Mouse (Mus musculus) small intestine, adult 2 months (tissue): ENCODE data around the gene Hoxc4. TPM values are rescaled to one million over a fixed set of nuclear protein-coding genes. Genes with fewer than 3 reads are reported as not detected.
A peak's percentile ranks its signal among the peaks of the same experiment; 100 is the strongest.

ENCODE experiments used
- H3K27ac ChIP-seq: fragments of 200-500 bp; 2 replicates; pipeline ENCODE4 v1.5.1; 2012; ENCODE audit warnings: low read depth, low read length, control low read depth, inconsistent platforms; ENCODE audit not compliant: insufficient read depth
- H3K27me3 ChIP-seq: fragments of 200-500 bp; 2 replicates; pipeline ENCODE4 v1.6.1; 2012; ENCODE audit warnings: mild to moderate bottlenecking, moderate library complexity, low read length, inconsistent platforms; ENCODE audit not compliant: control insufficient read depth, insufficient read depth
- H3K36me3 ChIP-seq: fragments of 200-500 bp; 2 replicates; pipeline ENCODE4 v1.6.1; 2012; ENCODE audit warnings: mild to moderate bottlenecking, low read length, control low read depth, inconsistent platforms; ENCODE audit not compliant: control insufficient read depth, insufficient read depth
- H3K4me1 ChIP-seq: fragments of 200-500 bp; 2 replicates; pipeline ENCODE4 v1.6.1; 2012; ENCODE audit warnings: low read length, inconsistent platforms, mixed read lengths; ENCODE audit not compliant: control insufficient read depth, insufficient read depth, insufficient read length
- H3K4me3 ChIP-seq: fragments of 200-500 bp; 2 replicates; pipeline ENCODE4 v1.5.1; 2012; ENCODE audit warnings: low read depth, mild to moderate bottlenecking, control low read depth, inconsistent platforms, low read length, moderate library complexity
- CTCF ChIP-seq: fragments of 200-500 bp; IDR thresholded peaks from 2 replicates; pipeline ENCODE4 v1.5.1; 2012; ENCODE audit warnings: low read depth, mild to moderate bottlenecking, control low read depth, inconsistent platforms, low read length, moderate library complexity, mixed read lengths; ENCODE audit not compliant: insufficient replicate concordance, insufficient read length; ENCODE audit errors: extremely low read depth
- POLR2A ChIP-seq: fragments of 200-500 bp; IDR thresholded peaks from 2 replicates; pipeline ENCODE4 v1.6.1; 2012; ENCODE audit warnings: low read depth, mild to moderate bottlenecking, control low read depth, inconsistent platforms, low read length, moderate library complexity
- WGBS: fragments of 180-500 bp; shearing (Covaris S2); methylation state at CpG from one replicate; pipeline ENCODE4 v1.1.7; 2018; 5-methylcytosine and 5-hydroxymethylcytosine counted together
- polyA plus RNA-seq: library from polyadenylated mRNA; depleted of rRNA; stranded (reverse); fragments of >200 nt; gene quantifications from 2 replicates; pipeline ENCODE4 v1.2.3, GENCODE M21; 2012

Hoxc4 gene
- polyA plus RNA-seq, 1 experiment = 2.1 TPM

- no peak overlapping the region for H3K4me3 ChIP-seq
- H3K27ac ChIP-seq = no peak overlapping the region
- TF ChIP-seq POLR2A (no peak), CTCF (no peak)
- H3K4me1 ChIP-seq = 0 out of 2 replicates have a peak, but pooled peaks cover 2% of the 10 kb centered on the region
- no peaks in the 10 kb centered on the region for H3K36me3 ChIP-seq
- WGBS = 27% methylated on average over 3 of the region's 3 CpGs
- peaks cover 27% of the 10 kb centered on the region for H3K27me3 ChIP-seq
These were observed 20.9 kb downstream of the Hoxc4 start for GRCm38 (mm10) chr15:103039609-103040008.

GRCm38 (mm10) chr15:103040601-103041000, 21.9 kb downstream of the Hoxc4 start:
- no peaks in the 10 kb centered on the region for H3K4me1 ChIP-seq
- H3K4me3 ChIP-seq = peak overlapping the region; percentile 1; the same call in 1 of the 2 replicates
- TF ChIP-seq POLR2A (no peak), CTCF (no peak)
- peaks cover 20% of the 10 kb centered on the region for H3K27me3 ChIP-seq
- no peaks in the 10 kb centered on the region for H3K36me3 ChIP-seq
- H3K27ac ChIP-seq = peak overlapping the region; percentile 39; the same call in 1 of the 2 replicates
- 42% methylated on average over 12 of the region's 12 CpGs for WGBS

GRCm38 (mm10) chr15:103041613-103042012, 22.9 kb downstream of the Hoxc4 start:
- H3K27ac ChIP-seq = peak overlapping the region; percentile 39; the same call in 1 of the 2 replicates
- WGBS = 40% methylated on average over 5 of the region's 5 CpGs
- peaks cover 22% of the 10 kb centered on the region for H3K27me3 ChIP-seq
- H3K4me1 ChIP-seq = no peaks in the 10 kb centered on the region
- no peaks in the 10 kb centered on the region for H3K36me3 ChIP-seq
- no peak for TF ChIP-seq CTCF
- TF ChIP-seq POLR2A = no peak
- H3K4me3 ChIP-seq = no peak overlapping the region

- 14% methylated on average over 1 of the region's 1 CpGs for WGBS
- Histone ChIP-seq H3K4me1 (no peaks in the 10 kb centered on the region), H3K27me3 (peaks cover 22% of the 10 kb centered on the region), H3K36me3 (no peaks in the 10 kb centered on the region), H3K4me3 (no peak overlapping the region), H3K27ac (no peak overlapping the region)
- TF ChIP-seq CTCF = no peak
- no peak for TF ChIP-seq POLR2A
These were observed 23.5 kb downstream of the Hoxc4 start for GRCm38 (mm10) chr15:103042209-103042608.

GRCm38 (mm10) chr15:103051670-103052069, 32.9 kb downstream of the Hoxc4 start:
- H3K36me3 ChIP-seq = no peaks in the 10 kb centered on the region
- WGBS = 78% methylated on average over 2 of the region's 2 CpGs
- H3K4me1 ChIP-seq = no peaks in the 10 kb centered on the region
- no peak for TF ChIP-seq CTCF
- no peak for TF ChIP-seq POLR2A
- no peak overlapping the region for H3K4me3 ChIP-seq
- peaks cover 8% of the 10 kb centered on the region for H3K27me3 ChIP-seq
- H3K27ac ChIP-seq = no peak overlapping the region

GRCm38 (mm10) chr15:103053210-103053609, 34.5 kb downstream of the Hoxc4 start:
- Histone ChIP-seq H3K4me1 (no peaks in the 10 kb centered on the region), H3K27ac (no peak overlapping the region), H3K27me3 (peaks cover 6% of the 10 kb centered on the region), H3K36me3 (no peaks in the 10 kb centered on the region), H3K4me3 (no peak overlapping the region)
- TF ChIP-seq POLR2A (no peak), CTCF (no peak)

- Histone ChIP-seq H3K4me3 (no peak overlapping the region), H3K27me3 (peaks cover 36% of the 10 kb centered on the region), H3K27ac (no peak overlapping the region), H3K4me1 (no peaks in the 10 kb centered on the region; the same call in 1 of the 2 replicates), H3K36me3 (no peaks in the 10 kb centered on the region)
- TF ChIP-seq POLR2A (no peak), CTCF (no peak)
- 77% methylated on average over 2 of the region's 2 CpGs for WGBS
These were observed 37.7 kb downstream of the Hoxc4 start for GRCm38 (mm10) chr15:103056396-103056795.

- Histone ChIP-seq H3K36me3 (no peaks in the 10 kb centered on the region), H3K27ac (peak overlapping the region; percentile 83), H3K27me3 (peaks cover 44% of the 10 kb centered on the region), H3K4me1 (no peaks in the 10 kb centered on the region; the same call in 1 of the 2 replicates), H3K4me3 (peak overlapping the region; percentile 35)
- 39% methylated on average over 12 of the region's 12 CpGs for WGBS
- TF ChIP-seq CTCF (no peak), POLR2A (no peak)
These were observed 40.0 kb downstream of the Hoxc4 start for GRCm38 (mm10) chr15:103058715-103059114.
